Mouse (Mus musculus) megakaryocyte, embryonic 14.5 days (primary cell): Measurements from ENCODE around the gene Olfr624. TPM values are rescaled to one million over a fixed set of nuclear protein-coding genes. Genes with fewer than 3 reads are reported as not detected.
"Not testable (repeated sequence)": the region's sequence is repeated elsewhere in the genome, so short reads cannot be mapped to it uniquely, and the experiment has no call there.

Experiments used
- H3K27me3 ChIP-seq: replicated peaks from 2 replicates; pipeline ENCODE3; 2012; ENCODE audit warnings: inconsistent platforms
- H3K36me3 ChIP-seq: replicated peaks from 2 replicates; pipeline ENCODE3; 2012; ENCODE audit warnings: low read length, inconsistent platforms, mixed read lengths
- H3K4me1 ChIP-seq: 2 replicates; pipeline ENCODE4 v1.6.1; 2012; ENCODE audit warnings: inconsistent platforms
- H3K4me3 ChIP-seq: replicated peaks from 2 replicates; pipeline ENCODE3; 2012; ENCODE audit warnings: moderate library complexity, mild to moderate bottlenecking, inconsistent platforms
- H3K9me3 ChIP-seq: 2 replicates; pipeline ENCODE4 v1.6.1; 2012; ENCODE audit warnings: inconsistent platforms
- FLI1 ChIP-seq: IDR thresholded peaks from 2 replicates; pipeline ENCODE4 v1.6.1; 2012; ENCODE audit warnings: low read length, inconsistent platforms, mixed read lengths
- GATA1 ChIP-seq: IDR thresholded peaks from 3 replicates; pipeline ENCODE4 v1.6.1; 2012; ENCODE audit warnings: mixed read lengths, low read length, inconsistent platforms, borderline replicate concordance
- polyA plus RNA-seq: library from polyadenylated mRNA; stranded (reverse); fragments of >175 nt; gene quantifications from 2 replicates; pipeline ENCODE4 v1.2.3, GENCODE M21; 2012; ENCODE audit warnings: low replicate concordance; ENCODE audit not compliant: insufficient read depth

Olfr624 gene
- not detected in 2 replicates for polyA plus RNA-seq

DNA sequence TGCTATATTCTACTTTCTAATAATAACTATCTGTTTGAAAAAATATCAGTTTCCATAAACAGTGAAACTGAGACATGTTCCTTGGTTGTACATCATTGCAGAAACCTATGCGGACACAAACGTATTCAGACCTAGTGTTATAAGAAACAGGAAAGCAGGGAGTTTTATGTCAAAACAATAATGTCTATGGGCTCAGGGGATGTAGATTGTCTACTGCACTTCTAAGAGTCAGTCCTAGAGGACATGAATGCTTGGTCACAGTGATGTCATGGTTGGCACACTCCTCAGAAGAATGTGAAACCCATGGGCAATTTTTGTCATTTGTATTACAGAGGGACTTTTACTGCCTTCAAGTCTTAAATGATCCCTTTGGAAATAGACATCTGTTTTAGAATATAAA lies at the start of gene Olfr624:
Olfr624 (minus strand) TSS at position 101 of the 400 bp plus-strand sequence.
- Histone ChIP-seq H3K4me3 (no peak within 1 kb of the TSS), H3K9me3 (no peaks in the 10 kb centered on the region), H3K27me3 (no peaks in the 10 kb centered on the region), H3K36me3 (no peaks in the 10 kb centered on the region), H3K4me1 (no peaks in the 10 kb centered on the region)
- no peak for TF ChIP-seq GATA1
- TF ChIP-seq FLI1, result no peak

DNA sequence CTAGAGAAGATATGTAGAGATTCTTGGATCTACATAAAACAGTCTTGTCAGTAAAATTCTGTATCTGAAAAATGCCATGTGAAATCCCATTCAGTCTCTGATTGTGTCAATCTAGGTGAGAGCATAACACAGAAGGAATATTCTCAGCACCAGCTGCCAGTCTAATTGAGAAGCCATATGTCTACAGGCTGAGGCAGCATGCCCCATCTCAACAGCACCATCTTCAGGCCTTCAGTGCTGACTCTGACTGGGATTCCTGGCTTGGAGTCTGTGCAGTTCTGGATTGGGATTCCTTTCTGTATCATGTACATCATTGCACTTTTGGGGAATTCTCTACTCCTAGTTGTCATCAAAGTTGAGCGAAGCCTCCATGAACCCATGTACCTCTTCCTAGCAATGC lies 45.4 kb upstream of the Olfr624 start:
- not testable (repeated sequence) for H3K9me3 ChIP-seq, H3K4me3 ChIP-seq, H3K4me1 ChIP-seq, H3K27me3 ChIP-seq, H3K36me3 ChIP-seq

DNA sequence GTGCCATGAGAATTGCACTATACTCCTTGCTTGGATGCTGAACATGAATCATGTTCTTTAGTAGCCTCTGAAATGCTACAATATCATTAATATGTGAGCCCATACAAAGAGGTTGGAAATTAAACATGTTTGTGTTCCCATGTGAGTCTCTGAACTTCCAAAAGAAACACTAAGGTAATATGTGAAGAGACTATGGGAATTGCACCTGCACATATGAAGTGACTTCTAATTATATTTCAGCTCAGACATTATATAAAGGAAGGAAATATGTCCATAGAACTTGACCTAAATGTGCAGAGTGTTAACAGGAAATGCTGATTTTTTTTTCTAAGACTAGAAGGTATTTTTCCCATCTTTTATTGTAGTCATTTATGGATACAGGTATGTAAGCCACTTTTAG lies 43.4 kb upstream of the Olfr624 start, which contains the start of gene Olfr243:
Olfr243 (plus strand) TSS at position 301 of the 400 bp plus-strand sequence.
- Histone ChIP-seq H3K4me1 (no peaks in the 10 kb centered on the region), H3K9me3 (no peaks in the 10 kb centered on the region), H3K4me3 (no peak within 1 kb of the TSS), H3K27me3 (no peaks in the 10 kb centered on the region), H3K36me3 (no peaks in the 10 kb centered on the region)
- TF ChIP-seq GATA1 (no peak), FLI1 (no peak)

DNA sequence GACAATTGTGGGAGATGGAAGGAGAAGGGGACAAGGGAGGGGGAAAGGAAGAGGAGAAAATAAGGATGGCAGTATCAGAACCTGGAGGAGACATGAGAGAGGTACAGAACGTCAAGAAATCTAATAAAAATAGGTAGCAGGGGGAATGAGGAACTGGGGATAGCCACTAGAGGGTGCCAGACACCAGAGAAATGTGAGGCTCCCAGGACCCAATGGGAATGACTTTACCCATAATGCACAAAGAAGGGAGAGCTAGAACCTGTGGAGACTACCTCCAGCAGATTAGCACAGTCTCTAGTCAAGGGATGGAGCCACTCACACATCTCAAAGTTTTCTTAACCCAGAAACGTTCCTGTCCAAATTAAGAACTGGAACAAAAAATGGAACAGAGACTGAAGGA lies 41.0 kb upstream of the Olfr624 start:
- H3K4me1 ChIP-seq, result no peaks in the 10 kb centered on the region
- no peak overlapping the region for H3K4me3 ChIP-seq
- no peaks in the 10 kb centered on the region for H3K36me3 ChIP-seq
- no peaks in the 10 kb centered on the region for H3K27me3 ChIP-seq
- no peaks in the 10 kb centered on the region for H3K9me3 ChIP-seq
- TF ChIP-seq FLI1 (no peak), GATA1 (no peak)

DNA sequence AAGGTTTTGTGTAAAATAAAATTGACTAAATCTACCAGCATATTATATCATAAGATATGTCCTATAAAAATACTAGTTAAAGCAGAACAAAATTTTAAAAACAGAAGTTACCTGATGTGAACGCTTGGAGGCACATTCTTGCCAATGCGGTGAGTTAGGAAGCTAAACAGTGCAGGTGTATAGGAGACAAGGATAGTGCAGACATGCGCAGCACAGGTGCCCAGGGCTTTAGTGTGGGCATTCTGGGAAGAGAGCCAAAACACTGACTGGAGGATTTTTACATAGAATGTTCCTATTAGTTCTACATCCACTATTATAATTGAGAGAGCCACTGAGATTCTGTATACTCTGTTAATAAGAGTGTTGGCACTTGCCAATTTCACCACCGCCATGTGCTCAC lies 28.5 kb upstream of the Olfr624 start:
- TF ChIP-seq GATA1 (no peak), FLI1 (no peak)
- H3K4me3 ChIP-seq, result no peak overlapping the region
- no peaks in the 10 kb centered on the region for H3K27me3 ChIP-seq
- H3K4me1 ChIP-seq, result no peaks in the 10 kb centered on the region
- no peaks in the 10 kb centered on the region for H3K36me3 ChIP-seq
- H3K9me3 ChIP-seq, result no peaks in the 10 kb centered on the region

DNA sequence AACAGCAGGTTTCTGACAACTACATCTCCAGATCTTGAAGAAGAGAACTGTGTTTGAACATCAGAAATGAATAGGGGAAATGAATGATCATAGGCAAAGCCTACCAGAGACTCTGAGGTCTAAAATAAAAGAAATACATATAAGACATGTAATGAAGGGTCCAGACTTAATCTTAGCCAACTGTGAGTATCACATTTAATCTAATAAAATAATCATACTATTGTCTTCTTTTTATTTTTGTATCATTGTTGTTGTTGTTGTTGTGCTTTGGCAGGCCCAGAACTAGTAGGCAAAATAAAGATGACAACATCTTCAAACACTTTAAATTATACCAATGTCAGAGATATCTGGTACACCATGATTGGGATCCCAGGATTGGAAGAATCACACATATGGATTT lies 11.4 kb upstream of the Olfr624 start, which contains the start of gene Olfr625-ps1:
Olfr625-ps1 (plus strand) TSS at position 301 of the 400 bp plus-strand sequence.
- Histone ChIP-seq H3K27me3 (no peaks in the 10 kb centered on the region), H3K9me3 (no peaks in the 10 kb centered on the region), H3K36me3 (no peaks in the 10 kb centered on the region), H3K4me1 (no peaks in the 10 kb centered on the region), H3K4me3 (no peak within 1 kb of the TSS)
- TF ChIP-seq GATA1 (no peak), FLI1 (no peak)

DNA sequence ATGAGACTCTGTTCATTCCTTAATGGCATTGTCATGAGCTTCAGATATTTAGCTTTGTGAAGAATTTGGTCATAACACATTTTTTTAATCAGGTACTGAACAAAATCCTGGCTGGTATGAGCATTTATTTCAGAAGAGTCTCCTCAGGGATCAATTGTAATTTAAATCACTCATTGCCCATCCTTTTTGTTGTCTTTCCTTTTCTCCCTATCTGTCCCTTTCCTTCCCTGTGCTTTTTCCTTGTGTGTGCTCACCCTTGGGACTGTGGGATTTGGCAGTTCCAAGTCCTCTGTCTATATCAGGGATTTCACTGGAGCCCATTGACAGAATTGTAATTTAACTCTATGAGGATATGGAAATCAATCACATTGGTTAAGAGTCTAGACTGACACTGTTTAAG lies 7.4 kb downstream of the Olfr624 start, which contains the start of gene Olfr623:
Olfr623 (minus strand) TSS at position 101 of the 400 bp plus-strand sequence.
- Histone ChIP-seq H3K9me3 (no peaks in the 10 kb centered on the region), H3K4me3 (no peak within 1 kb of the TSS)
- no peak for TF ChIP-seq FLI1
- TF ChIP-seq GATA1, result no peak

DNA sequence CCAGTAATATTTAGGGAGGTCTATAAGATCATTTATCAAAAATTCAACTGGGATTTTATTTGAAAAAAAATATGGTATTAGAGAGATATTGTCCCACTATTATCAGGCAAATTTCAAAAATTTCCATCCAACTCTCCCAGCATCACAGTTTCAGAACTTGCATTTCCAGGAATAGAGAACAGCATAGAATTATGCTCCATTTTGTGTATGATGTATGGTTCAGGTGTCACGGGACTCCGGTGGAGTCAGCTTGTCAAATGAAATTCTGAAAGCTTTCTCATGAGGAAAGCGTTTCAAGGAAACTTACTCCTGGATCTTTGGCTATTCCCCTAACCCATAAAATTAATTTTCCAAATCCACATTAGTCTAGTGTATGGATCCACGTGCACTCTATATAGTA lies 26.9 kb downstream of the Olfr624 start:
- H3K4me1 ChIP-seq, result no peaks in the 10 kb centered on the region
- no peaks in the 10 kb centered on the region for H3K27me3 ChIP-seq
- H3K36me3 ChIP-seq, result no peaks in the 10 kb centered on the region
- H3K4me3 ChIP-seq, result no peak overlapping the region
- TF ChIP-seq GATA1, result no peak
- no peak for TF ChIP-seq FLI1
- H3K9me3 ChIP-seq, result no peaks in the 10 kb centered on the region

More for the DNA sequence above, 7.4 kb downstream of the Olfr624 start, which contains the start of gene Olfr623:
- Histone ChIP-seq H3K4me1 (no peaks in the 10 kb centered on the region), H3K36me3 (no peaks in the 10 kb centered on the region), H3K27me3 (no peaks in the 10 kb centered on the region)

DNA sequence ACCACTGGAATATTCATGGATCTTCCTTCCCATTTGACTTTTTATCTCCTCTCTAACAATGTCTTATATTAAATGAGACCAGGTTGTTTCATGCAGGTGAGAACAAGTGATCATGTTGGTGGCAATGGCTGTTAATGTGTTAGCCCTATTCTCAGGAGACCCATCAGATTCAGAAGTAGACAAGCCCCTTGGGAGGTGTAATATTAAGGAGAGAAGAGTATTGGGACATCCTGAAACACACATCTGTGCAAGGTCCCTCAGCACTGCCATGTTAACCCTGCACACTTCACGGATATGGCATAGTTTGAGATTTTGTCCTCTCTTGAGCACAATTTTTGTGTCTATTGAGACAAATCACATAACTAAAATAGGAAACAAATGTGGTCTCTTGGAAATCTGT lies 28.4 kb downstream of the Olfr624 start, which contains the start of gene Olfr622:
Olfr622 (minus strand) TSS at position 101 of the 400 bp plus-strand sequence.
- Histone ChIP-seq H3K9me3 (no peaks in the 10 kb centered on the region), H3K4me3 (no peak within 1 kb of the TSS), H3K36me3 (no peaks in the 10 kb centered on the region), H3K4me1 (no peaks in the 10 kb centered on the region), H3K27me3 (no peaks in the 10 kb centered on the region)
- TF ChIP-seq GATA1 (no peak), FLI1 (no peak)

DNA sequence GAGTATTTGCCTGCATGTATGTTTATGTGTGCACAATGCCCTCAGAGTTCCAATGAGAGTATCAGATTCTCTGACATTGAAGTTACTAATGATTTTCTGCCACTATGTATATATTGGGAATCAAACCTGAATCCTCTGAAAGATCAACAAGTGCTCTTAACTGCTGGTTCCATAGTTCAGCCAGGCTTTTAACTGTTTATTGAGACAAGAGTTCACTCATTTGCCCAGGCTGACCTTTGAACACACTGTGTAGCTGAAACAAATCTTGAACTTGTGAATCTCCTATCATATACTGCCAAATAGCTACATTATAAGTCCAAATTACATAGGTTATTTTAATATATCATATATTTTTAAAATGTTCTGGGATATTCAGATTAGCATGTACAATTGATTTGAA lies 34.2 kb downstream of the Olfr624 start:
- Histone ChIP-seq H3K27me3 (no peaks in the 10 kb centered on the region), H3K4me3 (no peak overlapping the region), H3K4me1 (no peaks in the 10 kb centered on the region), H3K36me3 (no peaks in the 10 kb centered on the region), H3K9me3 (no peaks in the 10 kb centered on the region)
- TF ChIP-seq GATA1, result no peak
- TF ChIP-seq FLI1, result no peak

Other genes starting within 250 kb of the Olfr624 start
- gene Olfr605, start 225.8 kb downstream of the Olfr624 start, polyA plus RNA-seq, result not detected in 2 replicates
- gene Olfr606, start 222.1 kb downstream of the Olfr624 start, polyA plus RNA-seq, result not detected in 2 replicates
- gene Olfr607, start 207.0 kb downstream of the Olfr624 start, polyA plus RNA-seq, result not detected in 2 replicates
- gene Olfr608, start 201.3 kb downstream of the Olfr624 start, polyA plus RNA-seq, result not detected in 2 replicates
- gene Olfr609, start 173.1 kb downstream of the Olfr624 start, polyA plus RNA-seq, result not detected in 2 replicates
- not detected in 2 replicates for gene Olfr610, start 159.1 kb downstream of the Olfr624 start, polyA plus RNA-seq
- gene Olfr611, start 150.3 kb downstream of the Olfr624 start, polyA plus RNA-seq, result not detected in 2 replicates
- gene Olfr612, start 128.5 kb downstream of the Olfr624 start, polyA plus RNA-seq, result not detected in 2 replicates
- gene Olfr613, start 123.1 kb downstream of the Olfr624 start, polyA plus RNA-seq, result not detected in 2 replicates
- not detected in 2 replicates for gene Olfr615, start 115.1 kb downstream of the Olfr624 start, polyA plus RNA-seq
- gene Olfr616, start 102.0 kb downstream of the Olfr624 start, polyA plus RNA-seq, result not detected in 2 replicates
- not detected in 2 replicates for gene Olfr617, start 98.1 kb downstream of the Olfr624 start, polyA plus RNA-seq
- gene Olfr618, start 81.1 kb downstream of the Olfr624 start, polyA plus RNA-seq, result not detected in 2 replicates
- not detected in 2 replicates for gene Olfr619, start 70.6 kb downstream of the Olfr624 start, polyA plus RNA-seq
- gene Olfr620, start 58.7 kb downstream of the Olfr624 start, polyA plus RNA-seq, result not detected in 2 replicates
- not detected in 2 replicates for gene Olfr622, start 28.5 kb downstream of the Olfr624 start, polyA plus RNA-seq
- 0.41 TPM in 1 of 2 replicates, not detected in the other for gene Olfr623, start 7.5 kb downstream of the Olfr624 start, polyA plus RNA-seq
- not detected in 2 replicates for gene Olfr625-ps1, start 11.5 kb upstream of the Olfr624 start, polyA plus RNA-seq
- gene Olfr243, start 43.5 kb upstream of the Olfr624 start, polyA plus RNA-seq, result not detected in 2 replicates
- not detected in 2 replicates for gene Olfr628, start 59.2 kb upstream of the Olfr624 start, polyA plus RNA-seq
- not detected in 2 replicates for gene Olfr629, start 73.8 kb upstream of the Olfr624 start, polyA plus RNA-seq
- gene Olfr630, start 86.1 kb upstream of the Olfr624 start, polyA plus RNA-seq, result not detected in 2 replicates
- gene Olfr69, start 100.4 kb upstream of the Olfr624 start, polyA plus RNA-seq, result not detected in 2 replicates
- gene Olfr68, start 108.5 kb upstream of the Olfr624 start, polyA plus RNA-seq, result not detected in 2 replicates
- gene Olfr67, start 120.6 kb upstream of the Olfr624 start, polyA plus RNA-seq, result not detected in 2 replicates
- gene Hbb-bt, start 142.8 kb upstream of the Olfr624 start, polyA plus RNA-seq, result 492 and 1,761 TPM in 2 replicates
- gene Hbb-bs, start 156.9 kb upstream of the Olfr624 start, polyA plus RNA-seq, result 423 and 663 TPM in 2 replicates
- not detected in 2 replicates for gene Hbb-bh2, start 169.3 kb upstream of the Olfr624 start, polyA plus RNA-seq
- gene Hbb-bh1, start 172.0 kb upstream of the Olfr624 start, polyA plus RNA-seq, result not detected in 2 replicates
- gene Hbb-y, start 182.0 kb upstream of the Olfr624 start, polyA plus RNA-seq, result 3.6 TPM in 1 of 2 replicates, not detected in the other
- not detected in 2 replicates for gene Olfr66, start 215.1 kb upstream of the Olfr624 start, polyA plus RNA-seq
- not detected in 2 replicates for gene Olfr64, start 223.3 kb upstream of the Olfr624 start, polyA plus RNA-seq
- not detected in 2 replicates for gene Olfr65, start 232.3 kb upstream of the Olfr624 start, polyA plus RNA-seq